Mouse (Mus musculus) cerebellum, adult 2 months (tissue): ENCODE results near the gene Sik3.

Source experiments
- CTCF ChIP-seq: fragments of 200-500 bp; IDR thresholded peaks from 2 replicates; pipeline ENCODE4 v1.5.1; 2011; ENCODE audit warnings: low read depth, mild to moderate bottlenecking, control low read depth, low read length, moderate library complexity, borderline replicate concordance; ENCODE audit not compliant: insufficient read depth
- POLR2A ChIP-seq: fragments of 200-500 bp; IDR thresholded peaks from 2 replicates; pipeline ENCODE4 v1.6.1; 2011; ENCODE audit warnings: low read length, control low read depth, borderline replicate concordance; ENCODE audit not compliant: insufficient read depth

DNA sequence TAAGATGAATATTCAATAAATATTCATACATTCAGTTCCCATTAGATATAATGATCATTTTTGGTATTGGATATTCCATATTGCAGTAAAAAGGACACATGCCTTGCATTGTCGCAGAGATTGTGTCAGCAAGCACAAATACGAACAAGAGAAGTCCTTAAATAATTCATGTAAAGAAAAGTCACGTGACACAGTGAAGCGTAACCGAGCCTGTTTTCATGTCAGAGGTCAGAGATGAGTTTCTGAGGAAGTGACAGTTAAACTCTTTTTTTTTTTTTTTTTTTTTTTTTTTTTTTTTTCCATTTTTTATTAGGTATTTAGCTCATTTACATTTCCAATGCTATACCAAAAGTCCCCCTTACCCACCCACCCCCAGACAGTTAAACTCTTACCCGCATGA is 180.0 kb downstream of the Sik3 start:
- TF ChIP-seq POLR2A = no peak
- TF ChIP-seq CTCF = no peak
